Mouse (Mus musculus): ENCODE data around the gene Nfkbie.

The Nfkbie gene

GRCm38 (mm10) chr17:45544001-45544872 is 11.3 kb upstream of the Nfkbie start:
- DNase-seq: peak; percentile 74 to 78

DNA sequence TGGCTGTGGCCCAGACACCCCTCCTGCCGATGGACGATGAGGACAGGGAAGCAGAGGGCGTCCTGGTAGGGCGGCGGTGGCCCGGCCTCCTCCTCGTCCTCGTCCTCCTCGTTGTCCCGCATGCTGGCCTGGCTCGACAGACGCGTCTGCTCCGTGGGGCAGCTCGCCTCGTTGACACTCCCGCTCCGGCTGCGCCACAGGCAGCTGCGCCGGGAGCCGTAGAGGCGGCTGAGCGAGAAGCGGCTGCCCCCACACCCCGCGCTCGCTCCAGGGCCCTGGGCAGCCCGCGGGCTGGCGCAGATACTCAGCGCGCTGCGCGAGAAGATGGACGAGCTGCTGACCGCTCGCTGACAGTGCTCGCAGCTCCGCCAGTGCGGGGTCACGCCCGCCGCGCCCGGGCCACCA is 10.6 kb upstream of the Nfkbie start:
- DNase-seq: peak; percentile 70 to 75

DNA sequence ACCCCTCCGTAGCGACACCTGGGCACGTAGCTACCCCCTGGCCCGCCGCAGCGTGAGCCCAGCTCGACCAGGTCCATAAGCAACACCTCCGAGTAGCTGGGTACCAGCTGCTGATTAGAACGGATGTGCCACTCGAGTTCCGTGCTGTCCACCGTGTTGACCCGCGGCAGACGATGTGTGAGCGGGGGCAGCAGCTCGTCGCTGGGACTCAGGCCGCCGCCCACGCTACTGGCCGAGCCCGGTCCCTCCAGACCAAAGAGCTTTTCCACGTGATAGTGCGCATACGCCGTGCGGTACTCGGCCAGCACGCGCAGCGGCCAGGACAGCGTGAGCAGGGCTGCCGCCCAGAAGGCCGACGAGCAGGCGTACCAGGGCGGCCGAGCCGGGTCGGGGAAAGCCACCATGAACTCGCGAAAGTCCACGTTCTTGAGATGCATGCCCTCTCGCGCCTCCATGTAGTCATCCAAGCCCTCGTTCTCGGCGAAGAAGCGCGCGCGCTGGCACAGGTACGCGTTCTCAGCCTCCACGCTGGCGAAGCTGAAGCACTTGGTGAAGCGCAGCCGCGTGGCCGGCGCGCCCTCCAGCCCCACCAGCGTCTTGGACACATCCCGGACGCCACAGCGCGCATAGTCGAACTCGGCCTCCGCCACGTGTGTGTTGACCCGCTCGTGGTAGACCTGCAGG is 10.1 kb upstream of the Nfkbie start:
- DNase-seq: peak; percentile 70 to 76

- DNase-seq: peak; percentile 66 to 75
Observed at GRCm38 (mm10) chr17:45546941-45547340, 8.6 kb upstream of the Nfkbie start.

- DNase-seq: peak in 1 of 2 experiments; percentile 70
Observed at GRCm38 (mm10) chr17:45547461-45548190, 7.9 kb upstream of the Nfkbie start.

DNA sequence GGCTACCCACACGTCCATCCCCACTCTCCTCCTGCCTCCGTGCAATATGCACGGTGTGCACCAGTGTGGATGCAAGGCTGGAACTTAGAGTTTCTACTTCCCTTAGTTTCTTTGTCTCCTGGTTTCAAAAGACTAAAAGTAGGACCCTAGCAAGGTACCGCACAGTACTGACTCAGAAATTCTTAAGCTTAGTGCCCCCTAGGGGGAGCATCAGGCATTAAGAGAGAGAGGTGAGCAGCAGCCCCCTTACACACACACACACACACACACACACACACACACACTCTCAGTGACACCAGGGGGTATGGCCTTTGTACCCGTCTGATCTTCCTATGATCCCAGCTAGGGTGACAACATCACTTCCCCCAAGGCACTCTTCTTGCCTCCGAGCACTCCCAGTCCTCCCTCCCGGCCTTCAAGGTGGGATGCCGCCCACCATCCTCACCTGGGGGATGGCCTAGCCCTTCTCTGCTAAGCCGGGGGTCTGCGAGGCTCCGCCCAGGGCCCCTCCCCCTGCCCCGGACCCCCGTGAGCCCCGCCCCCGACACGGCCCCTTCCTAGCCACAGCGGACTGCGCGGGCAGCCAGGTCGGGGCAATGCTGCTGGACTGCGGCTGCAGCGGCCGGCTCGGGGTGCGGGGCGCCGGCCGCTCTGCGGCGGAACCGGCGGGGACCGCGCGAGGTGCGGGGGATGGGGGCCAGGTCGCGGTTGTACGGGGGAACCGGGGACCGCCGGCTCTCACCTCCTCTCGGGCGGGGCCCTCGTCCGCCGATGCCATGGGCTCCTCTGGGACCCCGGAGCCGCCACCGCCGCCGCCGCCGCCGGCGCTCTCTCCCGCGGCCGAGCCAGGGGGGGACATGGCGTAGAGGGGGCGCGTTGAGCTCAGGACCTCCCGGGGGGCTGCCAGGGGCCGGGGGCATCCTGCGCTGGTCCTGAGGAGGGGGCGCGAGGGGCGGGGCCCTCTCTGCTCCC is 6.7 kb upstream of the Nfkbie start:
- peak; percentile 89 to 90 for DNase-seq

DNA sequence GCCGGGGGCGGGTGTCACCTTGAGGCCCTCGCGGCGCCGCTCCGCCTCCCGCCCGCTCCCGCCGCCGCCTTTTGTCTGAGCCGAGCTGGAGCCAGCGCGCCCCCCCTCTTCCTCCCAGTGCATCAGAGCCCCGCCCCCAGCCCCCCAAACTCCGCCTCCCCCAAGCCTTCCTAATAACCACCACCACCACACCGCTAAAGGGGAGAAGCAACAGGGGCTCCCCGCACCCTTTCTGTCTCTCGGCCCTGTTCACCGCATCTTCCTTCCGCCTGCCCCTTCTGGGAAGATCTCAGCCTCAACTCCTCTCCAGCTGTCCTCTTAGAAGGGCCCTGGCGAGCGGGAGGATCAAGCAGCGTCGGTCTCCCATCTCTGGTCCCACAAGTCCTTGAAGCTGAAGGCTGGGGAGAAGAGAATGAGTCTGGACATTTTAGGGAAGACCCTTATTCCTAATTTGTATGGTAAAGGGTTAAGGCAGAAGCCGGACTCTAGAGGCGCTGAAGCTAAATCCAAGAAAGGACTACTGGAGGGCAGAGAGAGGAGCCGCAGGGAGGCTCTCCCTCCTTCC is 5.8 kb upstream of the Nfkbie start, which contains the start of gene Tmem151b:
Tmem151b (minus strand) TSS at position 61 of the 565 bp plus-strand sequence.
- DNase-seq: peak; percentile 91 to 92

- no peak for DNase-seq
Observed at GRCm38 (mm10) chr17:45550253-45550652, 5.2 kb upstream of the Nfkbie start.

- DNase-seq: no peak
Observed at GRCm38 (mm10) chr17:45551249-45551796, 4.2 kb upstream of the Nfkbie start.

DNA sequence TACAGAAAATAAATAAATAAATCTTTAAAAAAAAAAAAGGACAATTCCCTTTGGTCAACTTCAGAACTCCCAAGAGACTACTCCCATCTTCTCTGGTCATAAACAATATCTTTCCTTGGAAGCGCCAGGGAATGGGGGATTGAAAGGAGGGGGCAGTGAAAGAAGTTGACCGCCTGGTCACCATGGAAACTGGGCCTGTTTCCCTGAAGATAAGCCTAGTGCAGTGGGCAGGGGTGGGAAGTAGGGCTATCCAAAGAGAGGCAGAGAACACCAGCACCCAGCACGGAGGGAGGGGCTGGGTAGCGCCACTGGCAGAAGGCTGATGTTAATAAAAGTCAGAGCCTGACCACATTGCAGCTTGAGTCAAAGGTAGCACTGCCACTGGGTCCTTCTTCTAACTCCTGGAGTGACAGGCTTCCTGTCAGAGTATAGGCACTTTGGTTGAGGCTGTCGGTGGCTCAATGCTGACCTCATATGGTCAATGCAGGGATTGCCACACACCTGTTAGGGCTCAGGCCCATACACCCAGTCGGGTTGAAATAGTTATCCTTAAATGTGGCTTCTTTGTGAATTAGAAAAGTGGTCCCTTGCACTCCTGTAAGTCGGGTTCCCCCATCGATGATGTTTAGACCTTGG is 3.6 kb upstream of the Nfkbie start:
- peak; percentile 91 to 95 for DNase-seq

DNA sequence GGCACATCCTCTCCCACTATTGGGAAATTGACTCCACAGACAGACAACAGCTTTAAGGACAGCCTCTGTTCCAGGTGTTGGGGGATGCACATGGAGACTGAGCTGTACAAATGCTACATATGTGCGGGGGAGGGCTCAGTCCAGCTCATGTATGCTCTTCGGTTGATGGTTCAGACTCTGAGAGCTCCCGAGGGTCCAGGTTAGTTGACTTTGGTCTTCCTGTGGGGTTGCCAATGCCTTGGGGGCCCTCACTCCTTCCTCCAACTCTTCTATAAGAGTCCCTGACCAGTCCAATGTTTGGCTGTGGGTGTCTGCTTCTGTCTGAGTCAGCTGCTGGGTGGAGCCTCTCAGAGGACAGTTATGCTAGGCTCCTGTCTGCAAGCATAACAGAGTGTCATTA is 2.4 kb upstream of the Nfkbie start:
- no peak for DNase-seq

GRCm38 (mm10) chr17:45554420-45554819 is 1.1 kb upstream of the Nfkbie start:
- no peak for DNase-seq

DNA sequence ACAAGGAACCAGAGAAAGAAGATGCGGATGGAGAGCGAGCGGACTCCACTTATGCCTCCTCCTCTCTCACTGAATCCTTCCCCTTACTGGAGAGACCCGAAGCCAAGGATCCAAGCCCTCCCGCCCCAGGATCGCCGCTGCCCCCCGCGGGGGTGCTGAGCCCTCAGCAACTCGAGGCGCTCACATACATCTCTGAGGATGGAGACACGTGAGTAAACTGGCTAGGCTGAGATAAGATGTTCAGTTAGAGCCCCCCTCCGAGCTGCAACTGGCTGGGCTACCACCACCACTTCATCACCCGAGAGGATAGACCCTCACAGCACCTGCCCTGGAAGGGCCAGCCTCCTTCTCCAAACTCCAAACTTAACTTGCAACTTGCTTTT is 595 bp downstream of the Nfkbie start:
- no peak for DNase-seq

DNA sequence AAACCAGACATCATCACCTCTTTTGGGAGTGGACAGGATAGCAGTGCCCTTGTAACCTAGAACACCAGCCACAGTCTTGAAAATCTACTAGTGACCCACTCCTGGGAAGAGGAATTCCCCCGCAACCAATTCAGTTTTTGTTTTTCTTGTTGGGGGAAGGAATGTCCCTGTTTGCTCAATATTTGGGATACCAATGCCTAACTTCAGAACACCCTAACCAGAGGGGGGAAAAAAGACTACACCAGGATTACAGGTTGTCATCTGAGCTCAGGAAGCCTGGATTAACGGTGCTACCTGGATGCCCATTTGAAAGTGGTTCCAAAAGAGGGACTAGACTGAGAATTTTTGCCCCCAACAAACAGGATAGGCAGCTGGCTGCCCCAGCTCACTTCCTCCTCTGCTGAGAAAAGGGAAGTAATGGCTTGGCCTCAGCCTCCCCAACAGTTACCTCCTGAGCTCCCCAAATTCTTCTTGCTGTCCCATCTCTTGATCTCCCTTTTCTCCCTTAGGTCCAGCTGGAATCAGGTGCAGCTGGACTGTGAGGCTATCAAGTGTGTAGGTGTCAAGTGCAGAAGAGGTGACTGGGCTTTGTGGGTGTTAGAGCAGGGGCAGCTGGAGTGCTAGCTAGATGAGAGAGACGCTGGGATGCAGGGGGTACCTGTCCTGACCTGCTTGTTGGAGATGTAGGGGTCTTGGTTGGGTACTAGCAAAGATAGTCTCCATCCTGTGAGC is 1.2 kb downstream of the Nfkbie start:
- DNase-seq: no peak

DNA sequence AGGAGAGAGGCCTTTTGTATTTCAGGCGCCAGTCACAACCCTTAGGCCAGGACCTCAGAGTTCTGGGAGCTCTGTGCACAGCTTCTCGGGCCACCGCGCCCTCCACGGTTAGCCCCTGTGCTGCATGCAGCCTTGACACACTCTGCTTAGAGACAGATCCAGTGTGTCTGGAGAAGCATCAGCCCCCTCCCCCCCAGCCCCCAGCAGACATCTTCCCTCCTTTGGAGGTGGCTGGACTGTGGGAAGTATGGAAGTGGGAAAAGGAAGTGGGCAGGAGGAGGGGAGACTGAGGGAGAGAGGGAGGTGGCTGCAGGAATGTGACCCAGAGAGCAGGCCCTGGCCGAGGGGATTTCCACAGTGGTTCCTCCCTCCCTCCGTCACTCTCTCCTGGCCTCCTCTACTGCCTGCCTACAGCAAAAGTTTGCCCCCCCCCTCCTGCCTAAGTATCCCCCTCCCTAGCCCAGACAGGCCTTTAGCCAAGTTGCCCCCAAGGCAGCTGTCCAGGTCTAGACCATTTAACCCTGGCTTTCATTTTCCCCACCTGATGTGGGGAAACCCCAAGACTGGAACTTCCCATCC is 1.8 kb downstream of the Nfkbie start:
- no peak for DNase-seq

DNA sequence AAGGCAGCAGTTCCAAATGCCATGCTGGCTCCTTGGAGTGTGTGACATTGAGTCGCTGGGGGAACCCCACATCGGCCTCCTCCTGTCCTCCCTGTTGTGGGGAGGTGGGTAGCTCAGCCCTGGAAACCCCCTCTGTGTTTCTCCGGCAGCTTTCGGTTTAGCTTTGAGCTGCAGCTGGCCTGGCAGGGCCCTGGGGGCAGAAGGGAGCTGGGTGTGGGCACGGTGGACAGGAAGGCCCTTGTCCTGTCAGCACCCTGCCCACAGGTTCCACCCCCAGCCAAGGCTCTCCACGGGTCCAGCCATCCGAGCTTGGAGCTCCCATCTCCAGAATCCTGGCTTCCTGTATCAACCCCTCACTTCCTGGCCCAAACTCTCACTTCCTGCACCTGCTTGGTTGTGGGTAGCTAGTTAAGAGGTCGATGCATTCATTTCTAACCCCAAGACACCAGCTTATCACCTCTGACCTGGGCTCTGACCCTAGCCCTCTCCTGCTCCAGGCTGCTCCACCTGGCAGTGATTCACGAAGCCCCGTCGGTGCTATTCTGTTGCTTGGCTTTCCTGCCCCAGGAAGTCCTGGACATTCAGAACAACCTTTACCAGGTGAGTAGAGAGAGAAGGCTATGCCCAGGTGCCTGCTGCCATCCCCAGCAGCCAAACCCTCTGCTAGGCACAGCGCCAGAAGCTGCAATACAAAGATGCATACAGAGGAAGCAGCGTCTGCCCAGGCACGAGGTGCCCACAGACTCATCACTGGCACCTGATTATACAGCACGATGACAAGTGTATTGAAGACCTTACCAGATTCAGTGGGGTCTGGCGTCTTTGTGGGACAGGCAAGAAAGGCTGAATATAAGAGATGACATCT is 2.7 kb downstream of the Nfkbie start:
- DNase-seq: peak in 1 of 2 experiments; percentile 64

DNA sequence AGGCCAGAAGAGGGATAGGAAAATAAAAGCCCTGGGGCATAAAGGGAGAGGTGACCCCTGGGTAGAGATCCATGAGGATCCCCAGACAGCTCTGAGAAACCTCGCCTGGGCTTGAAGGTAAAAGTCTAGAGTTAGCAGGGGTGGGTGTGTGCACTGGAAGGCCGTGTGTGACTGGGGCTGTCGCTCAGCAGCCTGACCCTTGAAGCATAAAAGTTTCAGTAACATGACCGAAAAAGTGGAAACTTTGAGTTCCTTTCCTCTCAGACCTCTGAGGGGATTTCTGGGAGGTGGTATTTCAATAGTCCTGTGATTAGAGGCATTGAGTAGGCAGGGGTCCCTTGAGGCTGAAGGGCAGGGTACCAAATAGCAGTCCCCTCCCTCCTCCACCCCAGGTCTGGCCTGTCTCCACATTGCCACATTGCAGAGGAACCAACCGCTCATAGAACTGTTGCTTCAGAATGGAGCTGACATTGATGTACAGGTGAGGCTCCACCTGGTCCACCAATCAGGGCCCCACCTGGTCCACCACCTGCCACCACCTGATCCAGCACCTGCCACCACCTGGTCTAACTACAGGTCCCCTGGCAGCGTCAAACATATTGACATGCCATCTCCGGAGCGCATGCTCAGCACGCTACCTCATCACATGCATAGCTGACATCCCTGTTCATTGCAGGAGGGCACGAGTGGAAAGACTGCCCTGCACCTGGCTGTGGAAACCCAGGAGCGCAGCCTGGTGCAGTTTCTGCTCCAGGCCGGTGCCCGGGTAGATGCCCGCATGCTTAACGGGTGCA is 4.4 kb downstream of the Nfkbie start:
- peak; percentile 76 for DNase-seq

GRCm38 (mm10) chr17:45563216-45563615 is 7.7 kb downstream of the Nfkbie start:
- no peak for DNase-seq

All from cerebellum, postnatal 14 days (tissue).